Mouse (Mus musculus) activated CD4-positive, CD25-positive, alpha-beta regulatory T cell, adult 4 months (primary cell): ENCODE measurements around the gene Slc11a2. TPM values are rescaled to one million over a fixed set of nuclear protein-coding genes. Genes with fewer than 3 reads are reported as not detected.
A peak's percentile ranks its signal among the peaks of the same experiment; 100 is the strongest.

Source experiments
- ATAC-seq: one replicate; pipeline ENCODE4 v1.8.0; 2017
- polyA plus RNA-seq, 2 experiments: library from polyadenylated mRNA; unstranded; fragments of 100-300 nt; shearing (Covaris generic); gene quantifications; one replicate each; pipeline ENCODE4 v1.2.1; 2017

Slc11a2 gene
- polyA plus RNA-seq, result 10 to 100 TPM; 22.8 TPM

GRCm38 (mm10) chr15:100424396-100425122 is at the start of gene Slc11a2:
TSS of gene Slc11a2 (minus strand) at chr15:100425072.
- peak; percentile 9 for ATAC-seq

- no peak for ATAC-seq
Measured at GRCm38 (mm10) chr15:100473926-100474503, 49.1 kb upstream of the Slc11a2 start.

- ATAC-seq, result no peak
Measured at GRCm38 (mm10) chr15:100470037-100470436, 45.2 kb upstream of the Slc11a2 start.

- no peak for ATAC-seq
Measured at GRCm38 (mm10) chr15:100469189-100469545, 44.3 kb upstream of the Slc11a2 start.

GRCm38 (mm10) chr15:100468295-100469188 is 43.7 kb upstream of the Slc11a2 start, which contains the start of gene Letmd1:
TSS of gene Letmd1 (plus strand) at chr15:100469023.
- ATAC-seq, result peak; percentile 91

GRCm38 (mm10) chr15:100467738-100468137 is 42.9 kb upstream of the Slc11a2 start:
- no peak for ATAC-seq

GRCm38 (mm10) chr15:100465432-100465831 is 40.6 kb upstream of the Slc11a2 start:
- ATAC-seq, result no peak

GRCm38 (mm10) chr15:100463712-100464111 is 38.8 kb upstream of the Slc11a2 start:
- no peak for ATAC-seq

GRCm38 (mm10) chr15:100462086-100462485 is 37.2 kb upstream of the Slc11a2 start:
- ATAC-seq, result no peak

- no peak for ATAC-seq
Measured at GRCm38 (mm10) chr15:100461646-100462045, 36.8 kb upstream of the Slc11a2 start.

- peak; percentile 76 for ATAC-seq
Measured at GRCm38 (mm10) chr15:100460942-100461341, 36.1 kb upstream of the Slc11a2 start.

- ATAC-seq, result peak; percentile 20
Measured at GRCm38 (mm10) chr15:100458055-100458454, 33.2 kb upstream of the Slc11a2 start.

- peak; percentile 74 for ATAC-seq
Measured at GRCm38 (mm10) chr15:100457340-100457739, 32.5 kb upstream of the Slc11a2 start.

GRCm38 (mm10) chr15:100456356-100456991 is 31.6 kb upstream of the Slc11a2 start:
- no peak for ATAC-seq

- no peak for ATAC-seq
Measured at GRCm38 (mm10) chr15:100452486-100452885, 27.6 kb upstream of the Slc11a2 start.

GRCm38 (mm10) chr15:100451245-100451644 is 26.4 kb upstream of the Slc11a2 start:
- ATAC-seq, result no peak

GRCm38 (mm10) chr15:100449495-100449894 is 24.6 kb upstream of the Slc11a2 start:
- ATAC-seq, result no peak

- no peak for ATAC-seq
Measured at GRCm38 (mm10) chr15:100448572-100448971, 23.7 kb upstream of the Slc11a2 start.

- ATAC-seq, result no peak
Measured at GRCm38 (mm10) chr15:100446887-100447286, 22.0 kb upstream of the Slc11a2 start.

- ATAC-seq, result peak; percentile 100
Measured at GRCm38 (mm10) chr15:100443126-100443922, 18.5 kb upstream of the Slc11a2 start.

GRCm38 (mm10) chr15:100436518-100436917 is 11.6 kb upstream of the Slc11a2 start:
- no peak for ATAC-seq

GRCm38 (mm10) chr15:100436112-100436511 is 11.2 kb upstream of the Slc11a2 start:
- ATAC-seq, result no peak
